Mouse (Mus musculus) stomach, postnatal 0 days (tissue): ENCODE measurements around the gene 4930562C15Rik.

Experiments
- CTCF ChIP-seq: IDR thresholded peaks from 2 replicates; pipeline ENCODE4 v1.5.1; 2016; ENCODE audit warnings: antibody characterized with exemption, low read depth, mild to moderate bottlenecking, moderate library complexity
- EP300 ChIP-seq: optimal IDR thresholded peaks from 2 replicates; pipeline ENCODE3; 2016; ENCODE audit warnings: antibody characterized with exemption

GRCm38 (mm10) chr16:4898881-4899280, 63.7 kb downstream of the 4930562C15Rik start:
- TF ChIP-seq CTCF (no peak), EP300 (no peak)
